9 mouse cellular contexts compared by ENCODE assay signal in the genomic region with DNA sequence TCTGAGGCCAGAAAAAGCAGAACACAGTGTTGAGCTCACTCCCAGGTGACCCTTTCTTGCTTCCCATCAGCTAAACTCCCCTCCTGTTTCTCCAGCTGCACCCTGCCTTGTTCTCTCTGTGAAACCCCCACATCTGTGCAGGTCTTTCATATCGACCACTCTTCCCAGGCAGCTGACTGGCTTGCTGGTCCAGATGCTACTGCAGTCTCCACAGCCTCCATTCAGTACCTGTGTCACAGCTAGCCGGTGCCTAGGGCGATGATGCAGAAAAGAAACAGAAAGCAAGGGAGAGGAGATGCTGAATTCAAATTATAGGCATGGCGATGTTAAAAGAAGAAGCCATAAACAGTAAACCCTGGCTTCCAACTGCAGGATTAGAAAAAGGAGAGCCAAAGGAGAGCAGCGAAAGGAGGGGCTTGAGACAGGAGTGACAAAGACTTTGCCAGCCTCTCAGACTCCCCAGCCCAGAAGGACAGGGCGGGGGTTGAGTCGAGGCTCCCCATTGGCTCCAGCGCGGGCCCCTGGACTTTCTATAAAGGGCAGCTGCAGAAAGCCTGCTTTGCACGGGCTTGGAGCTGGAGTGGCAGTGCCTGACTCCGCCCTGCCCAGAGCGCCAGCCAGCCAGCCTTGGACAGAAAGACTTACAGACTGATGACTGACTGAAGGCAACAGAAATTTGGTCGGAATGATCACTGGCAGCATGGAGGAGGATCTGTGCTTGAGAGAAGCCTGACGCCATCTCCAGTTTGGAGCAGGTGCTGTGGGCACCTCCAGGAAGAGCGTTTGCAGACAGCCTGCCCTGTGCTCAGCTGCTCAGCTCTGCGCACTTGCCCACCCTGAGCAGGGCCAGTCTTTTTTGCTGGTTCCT. TPM values are rescaled to one million over a fixed set of nuclear protein-coding genes. Genes with fewer than 3 reads are reported as not detected.
DNase-seq lines count a peak whose midpoint lies in the region; ATAC-seq lines count a peak whose summit lies in the region.
"Had no signal": no experiment of that assay in that cellular context is flagged by ENCODE, and none has a peak within 500 bp of the region (broad histone marks: within the 10 kb centered on the region; RNA-seq: fewer than 3 reads in every experiment).

A gene (plus strand): TSS at position 535 of the 868 bp plus-strand sequence.

- WGBS in forebrain, embryonic 13.5 days: 17% methylated on average over 16 of the region's 16 CpGs
- 23% methylated on average over 16 of the region's 16 CpGs for WGBS in heart, embryonic 15.5 days

- peak; percentile 39 for DNase-seq in 3134 (ENCODE audit: extremely low read depth, insufficient read length, low spot score)
- DNase-seq in layer of hippocampus, adult 8-10 months (ENCODE audit: low spot score in 2 of 2): peak; percentile 37 to 41
- peak; percentile 0 for DNase-seq in lung, postnatal 25 days (ENCODE audit: low spot score)
- peak; percentile 61 to 64 for DNase-seq in right cerebral cortex, adult 2 months (ENCODE audit: low spot score in 2 of 2)
- DNase-seq in adipocyte (ENCODE audit: low spot score): no peak

- no peaks in the 10 kb centered on the region for H3K27me3 ChIP-seq in forebrain, embryonic 13.5 days
- no peaks in the 10 kb centered on the region for H3K27me3 ChIP-seq in heart, embryonic 15.5 days

- no peaks in the 10 kb centered on the region for H3K9me3 ChIP-seq in forebrain, embryonic 13.5 days (replicated peaks)
- no peaks in the 10 kb centered on the region for H3K9me3 ChIP-seq in heart, embryonic 15.5 days (replicated peaks)

- peak within 1 kb of the TSS; percentile 14; the same call in 1 of the 2 replicates for H3K4me3 ChIP-seq in brown adipose tissue, adult 24 weeks (ENCODE audit: insufficient read depth, low read depth, low read length)
- H3K4me3 ChIP-seq in forebrain, embryonic 13.5 days: peak within 1 kb of the TSS; percentile 38
- H3K4me3 ChIP-seq in heart, embryonic 15.5 days: peak within 1 kb of the TSS; percentile 42

- no peaks in the 10 kb centered on the region for H3K36me3 ChIP-seq in forebrain, embryonic 13.5 days (ENCODE audit: poor library complexity, severe bottlenecking)
- no peaks in the 10 kb centered on the region for H3K36me3 ChIP-seq in heart, embryonic 15.5 days

- no peaks in the 10 kb centered on the region for H3K4me1 ChIP-seq in brown adipose tissue, adult 24 weeks (ENCODE audit: control insufficient read depth, insufficient read depth, insufficient read length, low read length)
- no peaks in the 10 kb centered on the region for H3K4me1 ChIP-seq in forebrain, embryonic 13.5 days
- no peaks in the 10 kb centered on the region for H3K4me1 ChIP-seq in heart, embryonic 15.5 days (replicated peaks)

- H3K9ac ChIP-seq in forebrain, embryonic 13.5 days: peak within 1 kb of the TSS; percentile 51
- no peak within 1 kb of the TSS for H3K9ac ChIP-seq in heart, embryonic 15.5 days

- peak within 1 kb of the TSS; percentile 60 for H3K4me2 ChIP-seq in forebrain, embryonic 13.5 days
- peak within 1 kb of the TSS; percentile 64 for H3K4me2 ChIP-seq in heart, embryonic 15.5 days

- peak; percentile 99 for ATAC-seq in forebrain, embryonic 13.5 days
- peak; percentile 87 for ATAC-seq in heart, embryonic 15.5 days (replicated peaks; ENCODE audit: insufficient number of reproducible peaks, insufficient read depth, low FRiP score, low read depth)

- no peak within 1 kb of the TSS for H3K27ac ChIP-seq in brown adipose tissue, adult 24 weeks (replicated peaks; ENCODE audit: low read depth, low read length)
- H3K27ac ChIP-seq in forebrain, embryonic 13.5 days: no peak within 1 kb of the TSS
- H3K27ac ChIP-seq in heart, embryonic 15.5 days: no peak within 1 kb of the TSS
- H3K27ac ChIP-seq: macrophage had no signal

RNA-seq across cellular contexts. Expression of the gene that starts here (rescaled TPM):
- polyA plus RNA-seq in brown adipose tissue, adult 24 weeks (2012; ENCODE audit: insufficient read depth, insufficient read length, missing spikeins): not detected in 2 replicates
- polyA plus RNA-seq in forebrain, embryonic 13.5 days (2015; fragmentation: Nextera tagmentation; extraction: Ambion mirVana): 2.3 and 3.7 TPM in 2 replicates
- polyA plus RNA-seq in heart, embryonic 15.5 days (2015; fragmentation: Nextera tagmentation; extraction: Ambion mirVana): 0.11 and 0.15 TPM in 2 replicates
- total RNA-seq in layer of hippocampus, adult 8-10 months (2022): 1 to 10 TPM; 5.0 to 6.8 (median 6.3) TPM
- polyA plus RNA-seq: macrophage had no signal

Comparison
In these comparisons a context has a peak if more than half of its experiments do, and no peak if none do; other contexts are left out.
1. Peak in ATAC-seq, H3K4me3 ChIP-seq and H3K4me2 ChIP-seq in heart, embryonic 15.5 days; RNA of the gene not detected or under 1 TPM.